Mouse (Mus musculus) MN1 (cell line): ENCODE data around the gene Snph.
A peak's percentile ranks its signal among the peaks of the same experiment; 100 is the strongest.
"Not testable (repeated sequence)": the region's sequence is repeated elsewhere in the genome, so short reads cannot be mapped to it uniquely, and the experiment has no call there.

Experiments
- DNase-seq: peaks from one replicate; pipeline ENCODE4 v3.0.0-alpha.2; 2016; ENCODE audit warnings: low spot score

Snph gene

DNA sequence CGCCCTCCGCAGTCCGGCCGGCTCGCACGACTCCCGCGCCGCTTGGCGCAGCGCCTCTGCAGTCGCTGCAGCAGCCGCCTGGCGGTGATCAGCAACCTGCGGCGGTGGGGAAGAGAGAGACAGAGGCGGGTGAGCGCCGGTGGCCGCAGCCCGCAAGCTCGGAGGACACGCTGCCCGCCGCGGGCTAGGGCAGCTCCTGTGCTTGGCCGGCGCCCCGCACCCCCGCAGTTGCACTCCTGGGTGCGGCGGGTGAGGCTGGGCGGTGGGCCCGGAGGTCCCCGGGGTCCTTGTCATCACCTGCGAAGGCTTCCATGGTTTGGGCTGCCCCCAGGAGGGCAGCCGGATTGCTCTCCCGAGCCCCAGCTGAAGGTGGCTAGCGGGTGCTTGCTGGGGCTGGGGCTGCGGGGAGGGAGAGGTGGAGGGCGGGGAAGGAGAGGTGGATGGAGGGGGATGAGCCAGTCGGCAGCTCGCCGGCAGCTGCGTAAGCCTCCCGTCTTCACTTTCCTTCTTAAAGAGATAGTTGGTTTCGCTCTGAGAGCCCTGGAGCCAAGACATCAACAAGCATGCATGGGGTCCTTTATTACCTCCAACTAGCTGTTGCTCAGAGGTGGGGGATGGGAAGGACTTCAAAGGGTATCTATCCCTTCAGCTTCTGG, at the start of gene Snph:
Gene Snph (minus strand): TSS at position 435 of the 656 bp plus-strand sequence.
- DNase-seq = peak; percentile 85

DNA sequence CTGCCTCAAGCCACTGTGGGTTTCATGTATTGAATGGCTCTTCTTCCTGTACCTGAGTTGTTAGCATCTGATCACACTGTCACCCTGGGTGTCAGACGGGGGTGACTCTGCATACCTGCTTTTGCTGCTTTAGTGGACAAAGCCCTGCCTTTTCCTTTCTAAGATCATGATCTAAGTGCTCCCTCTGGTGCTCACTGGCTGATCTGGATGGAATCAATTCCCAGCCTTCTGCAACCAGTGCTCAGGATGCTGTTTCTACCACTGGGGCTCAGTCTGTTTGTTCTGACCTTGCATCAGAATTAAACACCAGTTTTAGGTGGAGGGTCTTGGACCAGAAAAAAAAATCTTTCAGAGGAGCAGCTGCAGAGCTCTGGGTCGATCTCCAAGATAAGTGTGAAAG, 43.8 kb upstream of the Snph start:
- DNase-seq = peak; percentile 33

DNA sequence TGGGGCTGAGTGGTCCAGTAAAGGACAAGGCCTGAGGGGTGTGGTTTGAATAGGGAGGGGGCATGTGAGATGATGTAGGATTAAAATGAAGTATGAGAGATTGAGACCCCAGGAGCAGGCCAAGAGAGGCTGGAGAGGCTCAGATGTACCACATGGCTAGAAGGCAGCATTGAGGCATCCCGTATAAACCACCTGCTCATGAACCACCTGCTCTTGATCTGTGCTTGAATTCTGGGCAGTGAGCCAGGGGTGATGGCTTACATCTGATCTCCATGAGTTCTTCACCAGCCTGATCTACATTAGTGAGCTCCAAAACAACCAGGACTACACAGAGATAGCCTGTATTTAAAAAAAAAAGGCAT, 38.6 kb upstream of the Snph start:
- no peak for DNase-seq

DNA sequence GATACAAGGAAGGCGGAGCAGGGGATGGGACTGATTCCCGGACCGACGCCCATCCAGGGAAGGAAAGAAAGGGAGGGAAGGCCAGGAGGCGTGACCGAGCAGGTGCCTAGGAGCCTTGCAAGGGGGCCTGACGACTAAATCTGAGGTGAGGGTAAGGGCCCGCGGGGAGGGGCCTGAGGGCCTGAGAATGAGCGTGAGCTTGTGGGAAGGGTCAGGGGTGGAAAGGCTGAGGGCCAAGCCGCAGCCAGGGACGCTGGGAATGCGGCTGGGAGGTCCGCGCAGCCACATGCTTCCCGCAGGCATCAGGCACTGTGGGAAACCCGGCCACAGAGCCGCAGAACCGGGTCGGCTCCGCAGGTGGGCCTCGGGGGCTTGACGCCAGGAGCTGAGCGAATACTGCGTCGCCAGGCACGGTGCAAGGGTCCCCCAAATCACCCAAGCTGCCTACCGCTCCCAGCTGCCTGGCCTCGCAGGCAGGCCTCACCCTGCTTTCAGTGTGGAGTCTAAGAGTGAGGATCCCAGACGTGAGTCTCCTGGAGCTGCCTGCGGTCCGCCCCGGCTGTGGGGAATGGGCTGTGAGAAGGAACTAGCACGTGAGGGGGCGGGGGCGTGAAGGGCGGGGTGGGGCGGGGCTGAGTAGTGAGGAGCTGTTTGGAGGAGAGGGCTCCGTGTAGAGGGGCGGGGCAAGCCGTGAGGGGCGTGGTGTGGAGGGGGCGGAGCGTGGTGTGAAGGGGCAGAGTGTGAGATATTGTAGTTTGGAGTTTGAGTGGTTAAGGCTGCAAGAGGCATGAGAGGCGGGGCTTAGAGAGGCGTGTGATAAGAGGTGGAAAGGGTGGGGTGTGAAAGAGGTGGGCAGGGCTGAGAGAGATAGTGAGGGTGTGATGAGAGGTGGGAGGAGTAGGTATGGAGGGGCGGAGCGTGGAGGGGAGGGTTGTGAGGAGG, 37.9 kb upstream of the Snph start:
- no peak for DNase-seq

DNA sequence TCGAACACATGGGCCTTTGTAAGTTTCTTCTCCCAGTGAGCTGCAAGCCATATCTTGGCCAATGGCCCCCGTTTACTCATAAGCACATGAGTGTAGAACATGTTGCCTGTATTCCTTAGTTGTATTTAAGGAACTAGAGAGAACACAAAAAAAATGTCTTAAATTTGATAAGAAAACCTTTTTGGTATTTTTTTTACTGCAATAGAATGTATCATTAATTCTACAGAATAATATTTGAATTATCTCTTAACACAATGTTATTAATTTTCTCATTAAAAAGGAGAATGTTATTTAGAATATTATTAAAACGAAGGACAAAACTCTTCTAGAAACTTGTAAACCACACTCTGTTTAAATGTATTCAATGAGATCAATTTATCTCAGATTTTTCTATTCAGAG, 36.0 kb upstream of the Snph start, which contains the start of gene Rad21l:
Gene Rad21l (minus strand): TSS at position 101 of the 400 bp plus-strand sequence.
- DNase-seq = no peak

DNA sequence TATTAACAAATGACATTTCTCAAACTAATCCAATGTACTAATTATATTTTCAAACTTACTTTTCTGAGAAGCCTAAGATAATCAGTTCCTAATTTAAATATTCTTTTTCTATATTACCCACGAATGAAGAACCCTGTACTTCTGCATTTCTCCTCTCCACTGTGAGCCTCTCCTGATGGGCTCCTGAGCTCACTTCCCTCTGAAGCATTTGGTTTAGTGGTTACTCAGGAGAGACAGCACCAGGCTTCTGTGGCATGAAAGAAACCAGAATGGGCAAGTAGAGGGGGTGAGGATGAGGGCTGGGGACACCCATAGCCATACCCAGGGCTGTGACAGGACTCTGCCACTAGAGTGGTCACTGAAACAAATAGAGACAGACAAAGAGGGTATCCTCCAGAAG, 19.7 kb upstream of the Snph start:
- DNase-seq = no peak

DNA sequence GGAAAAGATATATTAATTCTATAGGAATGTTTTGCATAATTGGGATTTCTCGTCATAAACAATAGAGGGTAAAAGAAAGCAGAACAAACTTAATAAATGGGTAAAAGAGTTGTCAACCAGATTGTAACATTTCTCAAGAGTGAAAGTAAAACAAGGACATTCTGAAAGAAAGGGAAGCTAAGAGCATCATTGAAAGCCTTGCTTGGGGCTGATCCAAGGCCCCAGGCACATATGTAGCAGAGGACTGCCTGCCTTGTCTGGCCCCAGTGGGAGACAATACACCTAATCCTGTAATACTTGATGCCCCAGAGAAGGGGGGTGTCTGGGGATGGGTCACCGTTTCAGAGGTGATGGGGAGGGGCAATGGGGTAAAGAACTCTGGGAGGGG, 3.6 kb upstream of the Snph start:
- no peak for DNase-seq

DNA sequence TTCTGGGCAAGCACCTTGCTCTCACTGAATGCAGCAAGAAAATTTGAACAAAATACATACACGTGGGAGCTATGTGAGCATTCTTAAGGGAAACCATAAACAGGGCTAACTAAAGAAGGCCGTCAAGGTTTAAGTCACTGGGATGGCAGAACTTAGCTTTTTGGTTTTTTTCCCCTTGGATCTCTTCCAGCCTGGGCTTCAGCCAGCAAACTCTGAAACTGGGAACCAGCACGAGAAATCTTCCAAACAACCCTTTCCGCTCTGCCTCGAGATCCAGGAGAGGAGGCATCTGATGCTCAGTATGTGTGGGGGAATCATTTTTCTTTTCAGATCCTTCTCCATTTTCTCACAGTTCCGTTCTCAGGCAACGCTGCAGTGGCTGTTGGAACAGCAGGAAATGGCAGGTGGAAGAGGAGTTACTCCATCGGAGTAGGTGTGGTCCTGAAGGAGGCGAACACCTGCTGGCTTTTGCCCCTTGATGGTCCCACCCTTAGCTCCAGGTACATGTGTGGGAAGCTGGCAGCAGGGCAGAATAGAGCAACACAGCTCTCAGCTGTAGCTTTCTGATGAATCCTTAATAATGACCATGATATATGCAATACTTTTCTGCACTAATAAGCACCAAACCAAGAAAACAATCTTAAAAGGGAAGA, 3.1 kb upstream of the Snph start:
- DNase-seq = no peak

DNA sequence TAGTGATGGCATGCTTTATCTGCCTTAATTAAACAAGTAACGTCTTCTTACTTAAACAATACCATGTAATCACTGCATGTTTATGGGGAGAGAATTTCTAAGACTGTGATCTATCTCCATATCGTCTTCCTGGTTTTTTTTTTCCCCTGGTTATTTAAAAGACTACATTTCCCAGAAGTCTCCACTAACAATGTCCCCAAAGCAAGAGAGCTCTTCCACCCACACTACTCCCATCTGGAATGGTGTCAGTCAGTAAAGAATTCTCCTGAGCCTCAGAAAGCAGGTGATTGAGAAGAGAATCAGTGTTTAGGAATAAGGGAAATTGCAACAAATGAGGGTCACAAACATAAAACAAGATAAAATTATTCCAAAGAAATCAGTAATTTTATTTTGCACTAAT, 2.5 kb upstream of the Snph start:
- DNase-seq = peak; percentile 39

DNA sequence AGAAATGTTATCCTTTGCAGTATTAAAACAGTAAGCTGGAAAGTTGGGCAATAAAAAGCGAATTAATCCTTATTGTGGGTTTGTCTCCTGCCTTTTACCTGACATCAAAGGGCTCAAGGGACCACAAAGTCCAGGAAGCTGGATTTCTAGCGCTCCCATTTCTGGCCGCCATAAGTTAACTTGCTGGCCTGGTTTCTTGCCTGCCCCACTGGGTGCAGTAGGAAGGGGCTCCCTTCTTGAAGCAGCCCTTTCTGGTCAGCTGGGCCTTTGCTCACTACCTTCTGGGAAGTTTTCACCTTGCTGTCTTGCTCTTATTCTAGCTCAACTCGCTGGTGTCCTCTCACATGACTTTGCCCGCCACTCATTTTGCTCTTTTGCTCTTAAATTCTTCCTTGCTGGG, 589 bp upstream of the Snph start:
- DNase-seq = no peak

DNA sequence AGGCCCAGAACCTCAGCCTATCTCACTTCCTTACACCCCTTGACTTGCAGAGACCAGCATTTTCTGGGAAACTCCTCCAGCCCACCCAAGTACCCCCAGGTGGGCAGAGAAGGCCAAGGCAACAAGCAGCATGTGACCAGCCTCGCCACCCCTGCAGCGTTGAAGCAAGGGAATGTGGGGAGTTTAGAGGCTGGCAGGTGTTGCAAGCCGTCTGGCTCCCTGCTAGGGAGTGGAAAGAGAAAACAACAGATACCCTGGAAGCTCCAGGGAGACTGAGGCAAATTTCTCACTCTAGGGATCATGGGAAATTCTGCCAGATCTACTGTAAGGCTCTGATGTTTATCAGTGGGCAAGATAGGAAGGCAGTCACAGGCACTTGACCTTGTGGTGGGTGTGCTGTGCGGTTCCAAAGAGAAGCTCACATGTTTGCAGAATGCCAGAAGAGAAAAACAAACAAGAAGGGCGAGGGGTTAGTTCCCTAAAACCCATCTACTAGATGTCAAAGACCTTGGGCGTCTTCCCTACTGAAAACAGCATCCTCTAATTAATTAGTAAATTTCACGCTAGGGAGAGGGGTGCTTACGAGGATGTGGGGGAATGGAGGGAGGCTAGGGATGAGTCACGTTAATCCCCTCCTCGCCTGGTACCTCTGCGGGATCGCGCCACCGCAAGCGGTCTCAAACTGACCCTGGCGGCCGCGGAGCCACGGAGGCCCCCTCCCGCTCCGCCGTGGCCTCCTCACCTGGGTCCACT, 811 bp downstream of the Snph start:
- no peak for DNase-seq

DNA sequence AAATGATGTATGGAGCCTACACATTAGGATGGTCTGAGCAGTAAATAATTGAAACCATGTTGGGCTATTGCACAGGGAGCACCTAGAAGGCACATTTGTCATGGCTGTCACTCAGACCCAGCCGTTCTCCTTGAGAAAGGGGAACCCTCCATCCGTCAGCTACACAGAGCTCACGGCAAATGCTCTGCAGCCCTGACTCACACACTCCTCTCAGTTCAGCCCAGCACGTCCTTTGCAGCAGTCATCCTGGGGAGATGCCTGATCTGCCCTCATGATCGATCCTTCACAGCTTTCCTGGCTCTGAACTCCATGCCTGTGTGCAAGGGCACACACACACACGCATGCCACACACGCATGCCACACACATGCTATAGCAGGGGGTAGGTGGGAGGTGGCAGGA, 3.1 kb downstream of the Snph start:
- DNase-seq = no peak

DNA sequence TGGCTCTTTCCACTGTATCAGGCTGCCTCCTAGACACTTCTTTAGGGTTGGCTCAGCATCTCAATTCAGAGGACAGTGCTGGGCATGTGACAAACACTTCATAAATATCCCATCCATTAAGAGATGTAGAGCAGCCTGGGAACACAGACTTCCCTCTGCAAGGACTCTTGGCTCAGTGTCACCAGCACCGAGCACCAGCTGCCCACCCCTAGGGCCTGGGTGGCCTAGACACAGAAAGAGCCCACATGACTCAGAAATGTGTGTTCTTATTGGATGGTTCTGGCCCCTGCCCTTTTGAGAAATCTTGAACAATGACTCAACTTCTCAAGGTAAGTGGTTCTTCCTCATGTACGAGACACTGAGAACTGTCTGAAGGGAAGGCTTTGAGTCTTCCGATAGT, 4.4 kb downstream of the Snph start:
- no peak for DNase-seq

DNA sequence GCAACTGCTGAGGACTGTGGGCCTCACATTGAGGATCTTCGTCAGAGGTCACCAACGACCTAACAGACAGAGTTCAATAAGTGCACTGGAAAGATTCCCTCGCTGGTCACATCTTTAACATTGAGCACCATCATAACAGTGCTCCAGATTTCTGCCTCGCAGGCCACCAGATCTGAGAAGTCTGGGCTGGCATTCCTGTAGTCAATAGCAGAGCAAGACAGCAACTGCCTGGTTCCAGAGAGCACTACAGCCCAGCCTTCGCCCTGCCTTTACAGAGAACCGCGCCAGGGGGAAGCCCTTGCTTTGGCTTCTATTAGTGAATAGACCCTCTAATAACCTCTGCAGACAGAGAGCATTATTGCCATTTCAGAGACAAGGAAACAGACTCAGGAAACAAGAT, 6.1 kb downstream of the Snph start:
- no peak for DNase-seq

DNA sequence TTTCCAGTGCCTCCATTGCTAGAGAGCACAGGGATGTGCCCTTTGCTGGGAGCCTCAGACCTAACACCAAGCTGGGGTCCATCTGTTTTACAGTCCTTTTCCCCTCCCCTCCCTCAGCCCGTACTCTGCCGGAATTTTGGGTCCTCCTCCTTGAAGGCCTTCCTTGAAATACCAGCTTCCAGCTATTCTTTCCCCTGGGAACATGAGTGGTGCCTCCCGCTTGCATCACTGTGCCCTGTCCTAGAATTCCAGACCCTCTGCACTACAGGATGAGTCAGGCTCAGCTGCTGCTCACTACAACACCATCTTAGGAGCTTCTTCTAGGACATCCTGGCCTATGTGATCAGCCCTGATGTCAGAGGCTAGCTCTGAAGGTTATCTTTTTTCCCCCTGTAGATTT, 8.6 kb downstream of the Snph start:
- DNase-seq = peak; percentile 45

DNA sequence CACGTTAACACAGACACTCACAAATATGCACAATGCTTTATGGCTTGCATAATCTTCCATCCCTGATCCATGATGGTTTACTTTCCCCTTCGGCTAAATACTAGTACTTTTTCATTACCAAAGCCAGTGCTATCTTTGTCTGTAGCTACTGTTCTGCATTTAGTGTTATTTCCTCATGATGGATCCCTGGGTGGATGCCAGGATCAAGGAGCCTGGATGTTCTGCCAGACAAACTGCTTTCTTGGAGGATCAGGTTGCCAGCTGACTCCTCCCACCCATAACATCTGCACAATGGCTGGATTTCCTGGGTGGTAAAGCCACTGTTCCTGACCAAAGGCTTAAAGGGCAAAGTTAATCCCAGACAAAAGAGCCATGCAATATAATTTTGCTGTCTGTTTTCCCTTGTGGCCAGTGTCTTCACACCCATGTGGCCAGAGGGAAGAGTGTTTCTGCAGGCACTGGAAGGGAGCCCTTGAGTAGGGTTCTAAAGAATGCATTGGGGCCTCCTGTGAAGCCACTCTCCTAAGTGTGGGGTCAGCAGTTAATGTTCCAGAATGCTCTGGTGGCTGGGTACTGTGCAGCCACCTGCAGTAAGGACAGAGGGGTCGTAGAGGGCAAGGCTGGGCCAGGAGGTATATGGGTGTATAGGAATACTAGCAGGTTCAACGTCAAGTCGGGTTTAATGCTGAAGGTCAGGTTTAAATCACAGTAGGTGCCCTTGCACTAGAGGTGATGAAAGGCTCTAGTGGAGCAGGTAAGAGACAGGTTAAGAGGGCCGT, 15.7 kb downstream of the Snph start:
- peak; percentile 45 for DNase-seq

DNA sequence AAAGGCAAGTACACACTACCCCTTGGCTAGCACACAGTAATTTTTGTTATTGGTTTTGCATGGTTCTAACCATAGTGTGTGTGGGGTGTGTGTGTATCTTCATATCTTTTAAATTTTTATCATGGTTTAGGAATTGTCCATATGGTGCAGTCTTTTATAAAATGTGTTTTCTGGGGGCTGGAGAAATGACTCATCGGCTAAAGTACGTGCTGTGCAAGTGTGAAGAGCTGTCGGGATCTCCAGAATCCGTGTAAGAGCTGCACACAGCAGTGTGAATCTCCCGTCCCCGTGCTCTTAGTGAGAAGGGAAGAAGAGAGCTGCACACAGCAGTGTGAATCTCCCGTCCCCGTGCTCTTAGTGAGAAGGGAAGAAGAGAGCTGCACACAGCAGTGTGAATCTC, 16.6 kb downstream of the Snph start:
- DNase-seq = not testable (repeated sequence)

DNA sequence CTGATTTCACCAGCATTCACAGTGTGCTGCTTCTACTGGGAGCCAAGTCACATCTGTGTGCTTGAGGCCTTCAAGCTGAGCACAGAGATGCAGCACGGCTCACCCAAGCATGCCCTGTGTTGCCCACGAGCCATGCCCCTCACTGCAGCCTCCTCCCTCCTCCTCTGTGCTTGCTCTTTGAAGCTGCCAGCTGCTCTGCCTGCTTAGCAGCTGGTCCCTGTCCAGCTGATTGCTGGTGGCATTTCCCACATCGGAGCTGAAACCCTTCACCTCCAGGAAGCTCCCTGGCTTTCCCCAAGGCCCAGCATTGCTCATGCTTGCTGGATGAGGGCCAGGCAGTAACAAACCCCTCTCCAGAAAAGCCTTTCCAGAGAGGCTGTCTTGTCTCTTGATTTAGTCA, 22.4 kb downstream of the Snph start:
- DNase-seq = peak; percentile 82

DNA sequence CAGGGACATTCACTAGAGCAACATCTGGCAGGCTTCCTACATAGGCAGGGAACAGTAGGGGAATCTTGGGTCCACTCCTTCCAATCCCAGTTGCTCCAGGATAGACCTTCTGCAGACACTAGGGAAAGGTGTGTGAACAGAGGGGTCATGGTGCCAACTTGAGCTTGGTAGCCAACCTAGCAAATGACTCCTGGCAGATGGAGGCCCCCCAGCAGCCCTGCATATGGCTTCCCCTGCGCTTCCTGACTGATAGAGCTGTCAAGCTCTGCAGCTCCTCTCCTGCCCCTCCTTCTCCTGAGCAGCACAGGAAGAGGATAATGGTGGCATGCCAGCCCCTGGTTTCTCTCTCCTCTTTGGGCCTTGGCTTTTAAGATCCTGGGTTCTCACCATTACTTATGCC, 24.0 kb downstream of the Snph start:
- DNase-seq = no peak

DNA sequence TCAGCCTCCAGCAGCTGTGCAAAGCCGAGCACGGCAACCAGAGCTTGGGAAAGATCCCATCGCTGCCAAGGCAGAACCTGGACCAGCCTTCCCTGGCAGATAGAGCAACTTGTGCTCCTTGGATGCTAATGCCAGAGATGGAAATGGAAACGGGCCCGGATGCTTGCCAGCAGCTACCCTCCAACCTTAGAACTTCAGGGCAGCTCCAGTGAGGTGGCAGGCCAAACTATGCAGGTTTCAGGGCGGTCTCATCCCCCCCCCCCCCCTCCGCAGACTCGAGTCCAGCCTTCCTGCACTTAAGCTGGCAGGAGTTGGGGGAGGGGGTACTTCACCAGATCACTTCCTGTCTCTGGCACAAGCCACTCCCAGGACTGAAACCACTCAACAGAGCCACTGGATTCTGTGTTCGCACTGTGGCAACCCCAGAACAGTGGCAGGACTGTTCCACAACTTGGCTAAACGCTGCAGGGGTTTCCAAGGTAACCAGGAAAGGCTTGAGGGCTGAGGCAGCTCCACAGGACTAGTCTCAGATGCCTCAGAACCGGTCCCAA, 26.9 kb downstream of the Snph start:
- DNase-seq = peak; percentile 85

DNA sequence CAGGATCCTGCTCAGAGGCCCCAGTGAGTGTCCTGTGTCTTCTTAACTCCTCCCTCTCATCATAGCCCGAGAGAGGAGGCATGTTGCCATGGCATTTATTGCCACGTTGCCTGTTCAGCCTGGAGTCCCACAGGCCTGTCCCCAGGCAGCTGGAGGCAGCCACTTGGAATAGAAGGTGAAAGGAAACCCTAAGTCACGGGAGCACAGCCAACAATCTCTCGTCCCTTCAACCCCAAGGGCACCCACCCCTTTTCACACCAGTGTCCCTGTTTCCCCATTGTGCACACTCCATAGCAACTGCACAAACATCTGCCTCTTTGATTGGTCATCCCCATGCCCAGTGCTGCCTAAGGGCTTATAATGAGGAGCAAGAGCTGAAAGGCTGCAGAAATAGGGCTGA, 28.8 kb downstream of the Snph start:
- DNase-seq = peak; percentile 37
